Mouse (Mus musculus): ENCODE results near the gene Tfdp2. TPM values are rescaled to one million over a fixed set of nuclear protein-coding genes. Genes with fewer than 3 reads are reported as not detected.
A peak's percentile ranks its signal among the peaks of the same experiment; 100 is the strongest.
"Not testable (repeated sequence)": the region's sequence is repeated elsewhere in the genome, so short reads cannot be mapped to it uniquely, and the experiment has no call there.

The Tfdp2 gene
- 1.9 and 3.5 TPM in 2 replicates for polyA plus RNA-seq (2012; ENCODE audit: insufficient read depth, low replicate concordance)

GRCm38 (mm10) chr9:96195885-96196622 lies at the start of gene Tfdp2:
Gene Tfdp2 (plus strand): TSS chr9:96196275.
- TF ChIP-seq GATA1 (IDR thresholded peaks at IDR 0.05; ENCODE audit: borderline replicate concordance, low read length): no peak
- TF ChIP-seq FLI1 (IDR thresholded peaks at IDR 0.05; ENCODE audit: low read length): no peak
- Histone ChIP-seq H3K27me3 (replicated peaks) (no peaks in the 10 kb centered on the region), H3K4me3 (replicated peaks) (peak within 1 kb of the TSS; percentile 92), H3K36me3 (replicated peaks; ENCODE audit: low read length) (no peaks in the 10 kb centered on the region), H3K4me1 (peaks cover 21% of the 10 kb centered on the region), H3K9me3 (no peaks in the 10 kb centered on the region)

- H3K4me1 ChIP-seq: no peaks in the 10 kb centered on the region
- H3K9me3 ChIP-seq: no peaks in the 10 kb centered on the region
- H3K4me3 ChIP-seq (replicated peaks): no peak overlapping the region
- H3K36me3 ChIP-seq (replicated peaks; ENCODE audit: low read length): no peaks in the 10 kb centered on the region
- H3K27me3 ChIP-seq (replicated peaks): no peaks in the 10 kb centered on the region
- TF ChIP-seq GATA1 (IDR thresholded peaks at IDR 0.05; ENCODE audit: borderline replicate concordance, low read length) (no peak), FLI1 (IDR thresholded peaks at IDR 0.05; ENCODE audit: low read length) (no peak)
These were observed 43.3 kb upstream of the Tfdp2 start for GRCm38 (mm10) chr9:96152801-96153200.

DNA sequence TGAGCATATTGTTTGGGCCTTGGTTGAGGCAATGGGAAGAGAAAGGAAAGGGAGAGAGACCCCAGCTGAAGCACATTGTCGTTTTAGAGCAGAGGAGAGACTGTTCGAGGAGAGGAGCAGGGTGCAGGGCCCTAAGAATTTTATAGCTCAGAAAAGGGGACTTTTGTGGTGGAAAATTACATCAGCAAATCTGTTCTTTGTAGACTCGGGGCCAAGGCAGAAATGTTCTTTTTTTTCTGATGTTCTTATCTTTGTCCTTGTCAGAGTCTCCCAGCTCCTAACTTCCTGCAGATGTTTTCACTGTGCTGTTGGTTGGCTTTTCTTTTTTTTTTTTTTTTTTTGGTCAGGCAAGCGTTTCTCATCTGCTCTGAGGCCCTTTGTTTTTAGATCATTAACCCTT lies 37.6 kb upstream of the Tfdp2 start:
- Histone ChIP-seq H3K4me3 (replicated peaks) (no peak overlapping the region), H3K4me1 (peaks cover 10% of the 10 kb centered on the region), H3K27me3 (replicated peaks) (peaks cover 1% of the 10 kb centered on the region), H3K36me3 (replicated peaks; ENCODE audit: low read length) (no peaks in the 10 kb centered on the region), H3K9me3 (no peaks in the 10 kb centered on the region)
- no peak for TF ChIP-seq GATA1 (IDR thresholded peaks at IDR 0.05; ENCODE audit: borderline replicate concordance, low read length)
- no peak for TF ChIP-seq FLI1 (IDR thresholded peaks at IDR 0.05; ENCODE audit: low read length)

DNA sequence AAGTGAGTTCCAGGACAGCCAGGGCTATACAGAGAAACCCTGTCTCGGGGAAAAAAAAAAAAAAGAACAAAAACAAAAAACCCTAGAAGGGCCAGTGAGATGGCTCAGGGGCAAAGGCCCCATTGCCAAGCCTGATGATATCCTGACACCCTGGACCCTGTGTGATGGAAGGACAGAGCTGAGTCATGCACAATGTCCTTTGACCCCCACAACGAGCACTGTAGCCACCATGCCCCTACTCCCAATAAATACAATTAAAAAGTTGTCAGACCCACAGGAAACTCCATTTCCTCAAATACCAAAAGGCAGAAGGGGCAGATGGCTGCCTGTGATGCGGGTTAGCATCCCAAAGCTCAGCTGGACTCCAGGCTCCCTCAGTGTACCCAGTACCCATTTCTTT lies 37.0 kb upstream of the Tfdp2 start:
- Histone ChIP-seq H3K9me3 (no peaks in the 10 kb centered on the region), H3K4me1 (peaks cover 10% of the 10 kb centered on the region), H3K27me3 (replicated peaks) (peaks cover 1% of the 10 kb centered on the region), H3K4me3 (replicated peaks) (no peak overlapping the region), H3K36me3 (replicated peaks; ENCODE audit: low read length) (no peaks in the 10 kb centered on the region)
- TF ChIP-seq GATA1 (IDR thresholded peaks at IDR 0.05; ENCODE audit: borderline replicate concordance, low read length) (no peak), FLI1 (IDR thresholded peaks at IDR 0.05; ENCODE audit: low read length) (no peak)

DNA sequence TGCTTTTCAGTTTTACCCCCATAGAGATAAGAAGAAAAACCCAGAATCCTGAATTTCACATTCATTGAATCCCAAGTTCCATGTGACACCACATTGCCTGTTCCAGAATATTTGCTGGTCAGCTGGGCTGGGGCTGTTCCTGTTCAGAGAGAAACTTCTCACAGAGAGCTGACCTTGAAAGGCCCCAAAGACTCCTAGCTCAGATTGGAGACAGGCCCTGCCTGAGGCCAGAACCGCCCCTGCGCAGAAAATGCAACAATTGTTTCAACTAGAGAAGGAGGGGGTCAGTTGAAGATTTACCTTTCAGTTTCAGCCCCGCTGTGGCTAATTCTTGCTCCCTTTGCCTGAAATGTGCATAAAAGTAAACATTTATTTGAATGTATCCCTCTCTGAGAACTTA lies 35.3 kb upstream of the Tfdp2 start:
- Histone ChIP-seq H3K36me3 (replicated peaks; ENCODE audit: low read length) (no peaks in the 10 kb centered on the region), H3K27me3 (replicated peaks) (peaks cover 1% of the 10 kb centered on the region), H3K4me1 (peaks cover 10% of the 10 kb centered on the region), H3K9me3 (no peaks in the 10 kb centered on the region), H3K4me3 (replicated peaks) (no peak overlapping the region)
- no peak for TF ChIP-seq FLI1 (IDR thresholded peaks at IDR 0.05; ENCODE audit: low read length)

DNA sequence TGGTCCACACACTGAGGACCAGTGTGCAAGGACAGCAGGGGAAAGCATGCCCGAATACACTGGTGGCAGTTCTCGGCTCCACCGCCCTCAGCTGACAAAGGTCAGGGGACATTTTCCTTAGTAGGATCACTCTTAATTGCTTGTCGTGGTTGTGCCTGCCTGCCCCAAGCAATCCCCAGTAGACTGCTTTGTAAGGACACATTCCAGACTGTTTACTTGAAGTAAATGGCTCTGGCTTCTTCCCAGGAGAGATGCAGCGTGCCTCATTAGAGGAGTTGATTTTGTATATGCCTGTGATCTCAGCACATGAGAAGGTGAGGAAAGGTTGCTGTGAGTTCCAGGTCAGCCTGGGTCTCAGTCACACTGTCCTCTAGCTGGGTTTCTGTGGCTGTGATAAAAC lies 33.7 kb upstream of the Tfdp2 start:
- peaks cover 14% of the 10 kb centered on the region for H3K4me1 ChIP-seq
- peaks cover 1% of the 10 kb centered on the region for H3K27me3 ChIP-seq (replicated peaks)
- H3K36me3 ChIP-seq (replicated peaks; ENCODE audit: low read length): no peaks in the 10 kb centered on the region
- no peak overlapping the region for H3K4me3 ChIP-seq (replicated peaks)
- H3K9me3 ChIP-seq: no peaks in the 10 kb centered on the region
- TF ChIP-seq FLI1 (IDR thresholded peaks at IDR 0.05; ENCODE audit: low read length) (no peak), GATA1 (IDR thresholded peaks at IDR 0.05; ENCODE audit: borderline replicate concordance, low read length) (no peak)

DNA sequence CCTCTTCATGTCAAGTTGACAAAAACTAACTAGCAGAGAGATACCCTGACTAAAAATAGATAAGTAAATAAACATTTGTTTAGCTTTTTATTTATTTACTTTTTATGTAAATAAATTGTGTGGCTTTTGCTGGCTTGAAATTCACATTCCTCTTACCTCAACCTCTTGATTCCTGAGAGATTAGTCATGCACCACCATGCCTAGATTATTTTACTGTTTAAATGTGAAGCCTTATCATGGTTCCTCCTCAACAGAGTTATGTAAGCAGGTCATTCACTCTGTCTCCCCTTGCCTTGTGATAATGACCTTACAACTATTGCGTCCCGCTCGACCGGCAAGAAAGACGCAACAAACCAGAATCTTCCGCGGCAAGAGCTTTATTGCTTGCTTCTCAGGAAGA lies 32.6 kb upstream of the Tfdp2 start:
- no peaks in the 10 kb centered on the region for H3K9me3 ChIP-seq
- H3K27me3 ChIP-seq (replicated peaks): peaks cover 1% of the 10 kb centered on the region
- peaks cover 11% of the 10 kb centered on the region for H3K4me1 ChIP-seq
- no peak for TF ChIP-seq GATA1 (IDR thresholded peaks at IDR 0.05; ENCODE audit: borderline replicate concordance, low read length)
- TF ChIP-seq FLI1 (IDR thresholded peaks at IDR 0.05; ENCODE audit: low read length): no peak
- no peak overlapping the region for H3K4me3 ChIP-seq (replicated peaks)
- H3K36me3 ChIP-seq (replicated peaks; ENCODE audit: low read length): no peaks in the 10 kb centered on the region

GRCm38 (mm10) chr9:96163983-96164382 lies 32.1 kb upstream of the Tfdp2 start:
- not testable (repeated sequence) for H3K4me3 ChIP-seq (replicated peaks); H3K36me3 ChIP-seq (replicated peaks; ENCODE audit: low read length); H3K4me1 ChIP-seq; H3K9me3 ChIP-seq; H3K27me3 ChIP-seq (replicated peaks)

GRCm38 (mm10) chr9:96167168-96167585 lies 28.9 kb upstream of the Tfdp2 start:
- Histone ChIP-seq H3K27me3 (replicated peaks) (no peaks in the 10 kb centered on the region), H3K4me3 (replicated peaks) (peak overlapping the region; percentile 68), H3K36me3 (replicated peaks; ENCODE audit: low read length) (no peaks in the 10 kb centered on the region), H3K4me1 (peaks cover 4% of the 10 kb centered on the region; the same call in 1 of the 2 replicates), H3K9me3 (no peaks in the 10 kb centered on the region)
- no peak for TF ChIP-seq FLI1 (IDR thresholded peaks at IDR 0.05; ENCODE audit: low read length)
- TF ChIP-seq GATA1 (IDR thresholded peaks at IDR 0.05; ENCODE audit: borderline replicate concordance, low read length): no peak

GRCm38 (mm10) chr9:96170600-96170999 lies 25.5 kb upstream of the Tfdp2 start:
- H3K36me3 ChIP-seq (replicated peaks; ENCODE audit: low read length): no peaks in the 10 kb centered on the region
- 0 out of 2 replicates have a peak, but pooled peaks cover 3% of the 10 kb centered on the region for H3K9me3 ChIP-seq
- TF ChIP-seq FLI1 (IDR thresholded peaks at IDR 0.05; ENCODE audit: low read length) (no peak), GATA1 (IDR thresholded peaks at IDR 0.05; ENCODE audit: borderline replicate concordance, low read length) (no peak)
- peaks cover 4% of the 10 kb centered on the region; the same call in 1 of the 2 replicates for H3K4me1 ChIP-seq
- no peak overlapping the region for H3K4me3 ChIP-seq (replicated peaks)
- H3K27me3 ChIP-seq (replicated peaks): no peaks in the 10 kb centered on the region
